Mouse (Mus musculus) lung, postnatal 0 days (tissue): ENCODE data around the gene Lemd2. TPM values are rescaled to one million over a fixed set of nuclear protein-coding genes. Genes with fewer than 3 reads are reported as not detected.

ENCODE experiments used
- ATAC-seq: fragments of 200-750 bp; cut with Nextera tagmentation; 2 replicates; pipeline ENCODE4 v1.8.0; 2017; ENCODE audit warnings: moderate library complexity
- DNase-seq: peaks from one replicate; pipeline ENCODE4 v3.0.0-alpha.2; 2016; ENCODE audit warnings: low spot score
- H3K27ac ChIP-seq: fragments of 300-500 bp; sonication (generic); 2 replicates; pipeline ENCODE4 v1.5.1; 2014; ENCODE audit warnings: antibody characterized with exemption, mild to moderate bottlenecking, low read length, mixed read lengths
- H3K27me3 ChIP-seq: fragments of 300-500 bp; sonication (generic); replicated peaks from 2 replicates; pipeline ENCODE4 v1.6.1; 2014; ENCODE audit warnings: low read length, mixed read lengths; ENCODE audit not compliant: insufficient read depth
- H3K36me3 ChIP-seq: fragments of 300-500 bp; sonication (generic); 2 replicates; pipeline ENCODE4 v1.6.1; 2014; ENCODE audit warnings: low read length, mixed read lengths; ENCODE audit not compliant: insufficient read depth
- H3K4me1 ChIP-seq: fragments of 300-500 bp; sonication (generic); 2 replicates; pipeline ENCODE4 v1.6.1; 2014; ENCODE audit warnings: antibody characterized with exemption, low read depth, low read length, mixed read lengths; ENCODE audit not compliant: insufficient read depth
- H3K4me2 ChIP-seq: fragments of 300-500 bp; sonication (generic); replicated peaks from 2 replicates; pipeline ENCODE4 v1.6.1; 2014; ENCODE audit warnings: low read depth, mild to moderate bottlenecking, low read length, moderate library complexity, mixed read lengths
- H3K4me3 ChIP-seq: fragments of 300-500 bp; sonication (generic); 2 replicates; pipeline ENCODE4 v1.5.1; 2014; ENCODE audit warnings: low read depth, low read length
- H3K9ac ChIP-seq: fragments of 300-500 bp; sonication (generic); replicated peaks from 2 replicates; pipeline ENCODE4 v1.6.1; 2014; ENCODE audit warnings: low read depth, mild to moderate bottlenecking
- H3K9me3 ChIP-seq: fragments of 300-500 bp; sonication (generic); 2 replicates; pipeline ENCODE4 v1.6.1; 2016; ENCODE audit warnings: low read length, mixed read lengths
- CTCF ChIP-seq: IDR thresholded peaks from 2 replicates; pipeline ENCODE4 v1.5.1; 2016; ENCODE audit warnings: antibody characterized with exemption, mild to moderate bottlenecking
- EP300 ChIP-seq: IDR thresholded peaks from 2 replicates; pipeline ENCODE4 v1.6.1; 2016; ENCODE audit warnings: antibody characterized with exemption, mild to moderate bottlenecking, control low read depth
- WGBS: fragments of 180-500 bp; shearing (Covaris S2); extraction: QIAGEN DNeasy Blood & Tissue Kit; methylation state at CpG from one replicate; pipeline ENCODE4 v1.1.7; 2014; 5-methylcytosine and 5-hydroxymethylcytosine counted together
- polyA plus RNA-seq: library from polyadenylated mRNA; unstranded; fragments of >200 nt; fragmentation: Nextera tagmentation; extraction: Ambion mirVana; gene quantifications from 2 replicates; pipeline ENCODE4 v1.2.1, GENCODE M21; 2015

Lemd2 gene
- polyA plus RNA-seq, 1 experiment from 2014 or later: 13.2 TPM

- H3K4me3 ChIP-seq: no peak overlapping the region
- 46% methylated on average over 4 of the region's 4 CpGs for WGBS
- no peak for TF ChIP-seq CTCF
- TF ChIP-seq EP300: no peak
- H3K4me2 ChIP-seq: no peak overlapping the region
- no peaks in the 10 kb centered on the region for H3K9me3 ChIP-seq
- H3K27me3 ChIP-seq: no peaks in the 10 kb centered on the region
- no peak overlapping the region for H3K9ac ChIP-seq
- ATAC-seq: no peak
- no peaks in the 10 kb centered on the region for H3K36me3 ChIP-seq
- DNase-seq: no peak
- H3K27ac ChIP-seq: no peak overlapping the region
- 0 out of 2 replicates have a peak, but pooled peaks cover 3% of the 10 kb centered on the region for H3K4me1 ChIP-seq
Measured at GRCm38 (mm10) chr17:27244912-27245311, 40.6 kb upstream of the Lemd2 start.

DNA sequence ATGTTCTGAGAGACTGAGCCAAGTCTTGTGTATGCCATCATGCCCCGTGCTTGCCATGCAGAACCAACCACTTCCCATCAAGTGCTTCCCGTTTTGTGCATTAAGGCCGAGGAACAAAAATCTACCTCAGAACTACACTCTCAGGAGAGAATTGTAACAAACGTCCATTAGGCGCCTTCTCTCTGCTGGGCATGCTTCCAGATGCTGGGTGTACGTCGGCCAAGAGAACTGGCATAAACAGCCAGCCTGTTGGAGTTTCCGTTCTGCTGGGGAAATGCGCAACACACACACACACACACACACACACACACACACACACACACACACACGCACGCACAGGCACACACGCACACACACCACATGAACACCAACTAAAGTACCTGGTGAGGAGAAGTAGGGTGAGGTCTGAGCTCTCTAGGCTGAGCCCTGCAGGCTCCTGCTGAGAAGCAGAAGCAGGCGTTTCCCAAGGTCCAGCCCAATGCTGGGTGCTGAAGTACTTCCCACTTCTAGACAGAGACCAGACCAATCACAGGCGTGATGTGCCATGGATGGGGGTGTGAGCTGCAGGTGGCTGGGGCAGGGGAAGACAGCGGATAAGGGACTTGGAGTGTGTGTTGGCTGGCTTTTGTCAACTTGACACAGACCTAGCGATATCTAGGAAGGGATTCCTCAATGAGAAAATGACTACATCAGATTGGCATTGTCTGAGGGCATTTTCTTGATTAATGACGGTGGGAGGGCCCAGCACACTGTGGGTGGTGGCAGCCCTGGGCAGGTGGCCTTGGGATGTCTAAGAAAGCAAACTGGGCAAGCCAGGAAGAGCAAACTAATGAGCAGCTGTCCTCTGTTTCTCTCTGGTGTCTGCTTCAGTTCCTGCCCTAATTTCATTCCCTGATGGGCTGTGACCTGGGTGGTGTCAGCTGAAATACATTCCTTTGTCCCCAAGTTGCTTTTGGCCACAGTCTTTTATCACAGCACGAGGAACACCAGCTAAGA, 38.2 kb upstream of the Lemd2 start:
- Histone ChIP-seq H3K27ac (no peak overlapping the region), H3K4me3 (no peak overlapping the region), H3K4me2 (no peak overlapping the region), H3K9me3 (no peaks in the 10 kb centered on the region), H3K4me1 (0 out of 2 replicates have a peak, but pooled peaks cover 3% of the 10 kb centered on the region), H3K9ac (no peak overlapping the region), H3K27me3 (no peaks in the 10 kb centered on the region), H3K36me3 (no peaks in the 10 kb centered on the region)
- WGBS: 31% methylated on average over 15 of the region's 18 CpGs
- TF ChIP-seq EP300: no peak
- no peak for TF ChIP-seq CTCF
- DNase-seq (peak; percentile 79), ATAC-seq (peak; percentile 78)

DNA sequence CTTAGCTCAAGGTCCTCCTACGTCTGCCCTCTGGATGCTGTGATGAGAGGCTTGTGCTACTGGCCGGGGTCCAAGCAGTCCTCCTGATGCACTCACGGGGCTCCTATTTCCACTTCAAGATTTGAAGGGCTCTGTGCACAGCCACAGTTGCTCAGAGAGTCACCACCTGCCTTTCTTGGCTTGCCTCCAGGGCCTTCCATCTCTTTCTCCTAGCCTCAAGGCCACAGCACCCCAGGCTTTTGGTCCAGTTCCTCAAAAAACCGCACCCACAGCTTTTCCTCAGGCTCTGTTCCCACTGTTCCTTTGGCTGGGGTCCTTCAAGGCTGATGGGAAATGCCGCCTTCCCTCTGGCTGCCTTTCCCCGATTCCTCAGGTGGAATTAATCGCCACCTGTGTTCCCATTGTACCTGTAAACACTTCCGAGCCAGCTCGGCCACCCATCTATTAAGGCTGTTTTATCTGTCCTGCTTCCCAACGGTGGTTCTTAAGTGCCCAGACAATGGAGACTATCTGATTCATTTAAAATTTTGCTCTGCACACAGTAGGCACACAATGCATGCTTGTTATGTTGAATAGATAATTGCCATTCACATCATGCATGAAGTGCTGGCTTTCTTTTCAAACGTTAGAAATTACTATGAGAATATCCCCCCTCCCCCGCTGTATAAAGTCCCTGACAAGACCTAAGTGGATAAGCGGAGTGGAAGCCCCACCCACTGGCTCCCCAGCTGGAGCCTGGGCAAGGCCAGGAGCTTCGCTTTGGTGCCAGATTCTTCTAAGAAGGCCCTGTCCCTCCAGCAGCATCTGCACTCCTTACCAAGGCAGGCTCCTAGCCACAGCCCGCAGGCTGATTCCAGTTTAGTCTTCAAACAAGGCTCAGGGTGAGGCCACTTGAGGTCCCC, 36.5 kb upstream of the Lemd2 start:
- Histone ChIP-seq H3K4me1 (0 out of 2 replicates have a peak, but pooled peaks cover 3% of the 10 kb centered on the region), H3K36me3 (no peaks in the 10 kb centered on the region), H3K9me3 (no peaks in the 10 kb centered on the region), H3K9ac (no peak overlapping the region), H3K4me3 (no peak overlapping the region), H3K27ac (no peak overlapping the region), H3K4me2 (no peak overlapping the region), H3K27me3 (no peaks in the 10 kb centered on the region)
- TF ChIP-seq CTCF: no peak
- peak; percentile 53 for TF ChIP-seq EP300
- DNase-seq (peak; percentile 87), ATAC-seq (peak; percentile 80)
- WGBS: 22% methylated on average over 15 of the region's 15 CpGs

- no peak for ATAC-seq
- Histone ChIP-seq H3K4me1 (0 out of 2 replicates have a peak, but pooled peaks cover 3% of the 10 kb centered on the region), H3K9me3 (no peaks in the 10 kb centered on the region), H3K9ac (no peak overlapping the region), H3K27me3 (no peaks in the 10 kb centered on the region), H3K4me2 (no peak overlapping the region), H3K4me3 (no peak overlapping the region), H3K27ac (no peak overlapping the region), H3K36me3 (no peaks in the 10 kb centered on the region)
- 90% methylated on average over 5 of the region's 5 CpGs for WGBS
- TF ChIP-seq EP300 (no peak), CTCF (no peak)
- no peak for DNase-seq
Measured at GRCm38 (mm10) chr17:27239941-27240340, 35.7 kb upstream of the Lemd2 start.

DNA sequence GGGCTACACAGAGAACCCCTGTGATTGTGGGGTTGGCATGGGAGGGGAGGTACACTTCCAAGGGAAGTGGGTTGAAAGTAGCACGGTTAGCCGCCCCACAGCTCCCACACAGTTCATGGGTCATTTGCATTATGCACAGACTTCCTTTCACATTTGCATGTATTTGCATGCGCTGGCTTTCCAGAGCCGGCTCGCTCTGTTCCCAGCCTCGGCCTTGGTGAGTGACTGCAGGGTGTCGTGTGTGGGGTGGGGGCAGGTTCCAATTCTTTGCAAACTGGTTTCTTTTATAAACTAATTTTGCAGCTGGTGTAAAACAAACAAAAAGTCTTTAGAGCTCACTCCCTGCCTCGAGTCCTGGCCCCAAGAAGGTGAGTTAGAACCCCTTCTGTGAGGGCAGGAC, 34.4 kb upstream of the Lemd2 start:
- H3K27me3 ChIP-seq: no peaks in the 10 kb centered on the region

GRCm38 (mm10) chr17:27237731-27238130, 33.5 kb upstream of the Lemd2 start:
- no peak overlapping the region for H3K9ac ChIP-seq
- no peaks in the 10 kb centered on the region for H3K27me3 ChIP-seq
- 0 out of 2 replicates have a peak, but pooled peaks cover 3% of the 10 kb centered on the region for H3K4me1 ChIP-seq
- no peaks in the 10 kb centered on the region for H3K36me3 ChIP-seq
- H3K9me3 ChIP-seq: no peaks in the 10 kb centered on the region
- ATAC-seq (no peak), DNase-seq (no peak)
- TF ChIP-seq EP300 (no peak), CTCF (no peak)
- WGBS: 72% methylated on average over 8 of the region's 8 CpGs
- no peak overlapping the region for H3K4me3 ChIP-seq
- no peak overlapping the region for H3K4me2 ChIP-seq
- H3K27ac ChIP-seq: no peak overlapping the region

More for the DNA sequence above, 34.4 kb upstream of the Lemd2 start:
- no peak overlapping the region for H3K9ac ChIP-seq
- no peak overlapping the region for H3K27ac ChIP-seq
- ATAC-seq (no peak), DNase-seq (no peak)
- no peaks in the 10 kb centered on the region for H3K36me3 ChIP-seq
- no peak overlapping the region for H3K4me2 ChIP-seq
- no peak overlapping the region for H3K4me3 ChIP-seq
- 0 out of 2 replicates have a peak, but pooled peaks cover 3% of the 10 kb centered on the region for H3K4me1 ChIP-seq
- TF ChIP-seq CTCF (no peak), EP300 (no peak)
- WGBS: 45% methylated on average over 8 of the region's 8 CpGs
- H3K9me3 ChIP-seq: no peaks in the 10 kb centered on the region
